Mouse (Mus musculus) cerebellum, adult 2 months (tissue): ENCODE measurements around the gene Clic1. TPM values are rescaled to one million over a fixed set of nuclear protein-coding genes. Genes with fewer than 3 reads are reported as not detected.

ENCODE experiments used
- DNase-seq, 2 experiments: peaks; one replicate each; pipeline ENCODE4 v3.0.0; 2021
- H3K27ac ChIP-seq: fragments of 200-500 bp; 2 replicates; pipeline ENCODE4 v1.5.1; 2012; ENCODE audit warnings: low read length, control low read depth, inconsistent platforms; ENCODE audit not compliant: insufficient read depth
- H3K27me3 ChIP-seq: fragments of 200-500 bp; 2 replicates; pipeline ENCODE4 v1.6.1; 2012; ENCODE audit warnings: inconsistent platforms, mild to moderate bottlenecking, low read length, moderate library complexity; ENCODE audit not compliant: control insufficient read depth, insufficient read depth
- H3K4me1 ChIP-seq: fragments of 200-500 bp; 2 replicates; pipeline ENCODE4 v1.6.1; 2011; ENCODE audit warnings: low read length; ENCODE audit not compliant: control insufficient read depth, insufficient read depth
- H3K4me3 ChIP-seq: fragments of 200-500 bp; replicated peaks from 2 replicates; pipeline ENCODE3; 2011; ENCODE audit warnings: mild to moderate bottlenecking, low read depth, low read length, control low read depth; ENCODE audit not compliant: insufficient read depth
- CTCF ChIP-seq: fragments of 200-500 bp; IDR thresholded peaks from 2 replicates; pipeline ENCODE4 v1.5.1; 2011; ENCODE audit warnings: low read depth, mild to moderate bottlenecking, control low read depth, low read length, moderate library complexity, borderline replicate concordance; ENCODE audit not compliant: insufficient read depth
- POLR2A ChIP-seq: fragments of 200-500 bp; IDR thresholded peaks from 2 replicates; pipeline ENCODE4 v1.6.1; 2011; ENCODE audit warnings: low read length, control low read depth, borderline replicate concordance; ENCODE audit not compliant: insufficient read depth
- WGBS: fragments of 180-500 bp; shearing (Covaris S2); methylation state at CpG from one replicate; pipeline ENCODE4 v1.1.7; 2018; 5-methylcytosine and 5-hydroxymethylcytosine counted together
- polyA plus RNA-seq: library from polyadenylated mRNA; depleted of rRNA; stranded (reverse); fragments of >200 nt; gene quantifications from 2 replicates; pipeline ENCODE4 v1.2.3, GENCODE M21; 2012

The Clic1 gene
- polyA plus RNA-seq, 1 experiment: 41.2 TPM

- DNase-seq: peak; percentile 43 to 63
- no peak for TF ChIP-seq POLR2A
- no peak for TF ChIP-seq CTCF
- peak overlapping the region; percentile 86; the same call in 1 of the 2 replicates for H3K27ac ChIP-seq
- WGBS: 62% methylated on average over 17 of the region's 17 CpGs
- no peaks in the 10 kb centered on the region for H3K27me3 ChIP-seq
- peaks cover 50% of the 10 kb centered on the region for H3K4me1 ChIP-seq
- no peak overlapping the region for H3K4me3 ChIP-seq
Measured at GRCm38 (mm10) chr17:35068213-35068914, 18.6 kb downstream of the Clic1 start.

- peaks cover 43% of the 10 kb centered on the region for H3K4me1 ChIP-seq
- DNase-seq: peak; percentile 87 to 97
- peak overlapping the region; percentile 97 for H3K27ac ChIP-seq
- peak overlapping the region; percentile 16 for H3K4me3 ChIP-seq
- TF ChIP-seq CTCF (peak; percentile 78), POLR2A (no peak; the same call in 1 of the 2 replicates)
- no peaks in the 10 kb centered on the region for H3K27me3 ChIP-seq
- WGBS: 5% methylated on average over 6 of the region's 6 CpGs
Measured at GRCm38 (mm10) chr17:35070556-35071229, 20.9 kb downstream of the Clic1 start.

GRCm38 (mm10) chr17:35071454-35071853, 21.7 kb downstream of the Clic1 start:
- Histone ChIP-seq H3K27ac (peak overlapping the region; percentile 98), H3K4me3 (no peak overlapping the region), H3K27me3 (no peaks in the 10 kb centered on the region), H3K4me1 (peaks cover 43% of the 10 kb centered on the region)
- peak; percentile 46 to 49 for DNase-seq
- no peak for TF ChIP-seq CTCF
- TF ChIP-seq POLR2A: no peak
- WGBS: 41% methylated on average over 9 of the region's 9 CpGs

- Histone ChIP-seq H3K4me3 (peak overlapping the region; percentile 5), H3K4me1 (peaks cover 52% of the 10 kb centered on the region), H3K27ac (peak overlapping the region; percentile 73), H3K27me3 (no peaks in the 10 kb centered on the region)
- peak; percentile 89 to 92 for DNase-seq
- no peak for TF ChIP-seq CTCF
- TF ChIP-seq POLR2A: peak; percentile 39; the same call in 1 of the 2 replicates
- 9% methylated on average over 17 of the region's 17 CpGs for WGBS
Measured at GRCm38 (mm10) chr17:35074097-35074496, 24.3 kb downstream of the Clic1 start.

- 54% methylated on average over 10 of the region's 10 CpGs for WGBS
- Histone ChIP-seq H3K27ac (peak within 1 kb of the TSS; percentile 19; the same call in 1 of the 2 replicates), H3K4me1 (peaks cover 45% of the 10 kb centered on the region), H3K27me3 (no peaks in the 10 kb centered on the region), H3K4me3 (peak within 1 kb of the TSS; percentile 51)
- DNase-seq: no peak
- TF ChIP-seq CTCF: no peak
- TF ChIP-seq POLR2A: no peak
Measured at GRCm38 (mm10) chr17:35076507-35077176, 26.9 kb downstream of the Clic1 start, which contains the start of gene Ly6g6e. Gene Ly6g6e, plus strand, starts transcription at chr17:35076902.

- H3K27ac ChIP-seq: 0 out of 2 replicates have a peak overlapping the region, but pooled peaks have one; percentile 19
- H3K27me3 ChIP-seq: no peaks in the 10 kb centered on the region
- peak in 1 of 2 experiments; percentile 26 for DNase-seq
- H3K4me3 ChIP-seq: no peak overlapping the region
- TF ChIP-seq POLR2A (no peak), CTCF (no peak)
- peaks cover 44% of the 10 kb centered on the region for H3K4me1 ChIP-seq
- WGBS: 35% methylated on average over 2 of the region's 2 CpGs
Measured at GRCm38 (mm10) chr17:35077285-35077684, 27.5 kb downstream of the Clic1 start.

GRCm38 (mm10) chr17:35077786-35078233, 28.0 kb downstream of the Clic1 start, which contains the start of gene Ly6g6d:
Gene Ly6g6d, minus strand, starts transcription at chr17:35078065.
- Histone ChIP-seq H3K27me3 (no peaks in the 10 kb centered on the region), H3K4me1 (peaks cover 41% of the 10 kb centered on the region), H3K27ac (peak within 1 kb of the TSS; percentile 19; the same call in 1 of the 2 replicates), H3K4me3 (peak within 1 kb of the TSS; percentile 51)
- DNase-seq: peak; percentile 37 to 67
- 17% methylated on average over 14 of the region's 14 CpGs for WGBS
- TF ChIP-seq CTCF (peak; percentile 46; the same call in 1 of the 2 replicates), POLR2A (peak; percentile 27; the same call in 1 of the 2 replicates)
